Mouse (Mus musculus): Measurements from ENCODE around the gene Abcg1.

- no peak for TF ChIP-seq CTCF (IDR thresholded peaks at IDR 0.05; ENCODE audit: low read depth, low read length)
- no peak for TF ChIP-seq POLR2A (IDR thresholded peaks at IDR 0.05; ENCODE audit: extremely low read depth, insufficient read depth, low read length)
These were observed 33.7 kb downstream of the Abcg1 start for GRCm38 (mm10) chr17:31091023-31091735.
